Mouse (Mus musculus) midbrain, embryonic 10.5 days (tissue): Measurements from ENCODE around the gene Mtmr2. TPM values are rescaled to one million over a fixed set of nuclear protein-coding genes. Genes with fewer than 3 reads are reported as not detected.
A peak's percentile ranks its signal among the peaks of the same experiment; 100 is the strongest.
"Not testable (repeated sequence)": the region's sequence is repeated elsewhere in the genome, so short reads cannot be mapped to it uniquely, and the experiment has no call there.

ENCODE experiments used
- DNase-seq: peaks from one replicate; pipeline ENCODE4 v3.0.0-alpha.2; 2017; ENCODE audit warnings: low spot score
- H3K27ac ChIP-seq: fragments of 300-500 bp; sonication (generic); replicated peaks from 2 replicates; pipeline ENCODE4 v1.5.1; 2016; ENCODE audit warnings: mild to moderate bottlenecking
- H3K27me3 ChIP-seq: fragments of 300-500 bp; sonication (generic); 2 replicates; pipeline ENCODE4 v1.6.1; 2016; ENCODE audit warnings: low read depth, mild to moderate bottlenecking; ENCODE audit not compliant: poor library complexity, severe bottlenecking
- H3K36me3 ChIP-seq: fragments of 300-500 bp; sonication (generic); 2 replicates; pipeline ENCODE4 v1.6.1; 2016; ENCODE audit warnings: mild to moderate bottlenecking, moderate library complexity
- H3K4me1 ChIP-seq: fragments of 300-500 bp; sonication (generic); 2 replicates; pipeline ENCODE4 v1.6.1; 2016
- H3K4me3 ChIP-seq: fragments of 300-500 bp; sonication (generic); 2 replicates; pipeline ENCODE4 v1.5.1; 2016; ENCODE audit warnings: mild to moderate bottlenecking, moderate library complexity
- H3K9me3 ChIP-seq: fragments of 300-500 bp; sonication (generic); replicated peaks from 2 replicates; pipeline ENCODE4 v1.6.1; 2016; ENCODE audit warnings: mild to moderate bottlenecking
- WGBS: fragments of 180-500 bp; shearing (Covaris S2); methylation state at CpG from one replicate; pipeline ENCODE4 v1.1.7; 2016; 5-methylcytosine and 5-hydroxymethylcytosine counted together
- polyA plus RNA-seq: library from polyadenylated mRNA; unstranded; fragments of >200 nt; fragmentation: Nextera tagmentation; extraction: Ambion mirVana; gene quantifications from 2 replicates; pipeline ENCODE4 v1.2.1, GENCODE M21; 2016

Gene Mtmr2
- 76.8 and 78.1 TPM in 2 replicates for polyA plus RNA-seq

- Histone ChIP-seq H3K4me3 (peak within 1 kb of the TSS; percentile 98), H3K4me1 (peaks cover 19% of the 10 kb centered on the region), H3K9me3 (peaks cover 1% of the 10 kb centered on the region; the same call in 1 of the 2 replicates), H3K27ac (peak within 1 kb of the TSS; percentile 97), H3K36me3 (peaks cover 6% of the 10 kb centered on the region), H3K27me3 (no peaks in the 10 kb centered on the region)
- 58% methylated on average over 2 of the region's 2 CpGs for WGBS
- no peak for DNase-seq
Measured at GRCm38 (mm10) chr9:13748404-13748797, at the start of gene Mtmr2. Mtmr2 (plus strand) TSS chr9:13748410.

GRCm38 (mm10) chr9:13699061-13699780 lies 49.0 kb upstream of the Mtmr2 start:
- 22% methylated on average over 14 of the region's 14 CpGs for WGBS
- DNase-seq = peak; percentile 54
- H3K27ac ChIP-seq = peak overlapping the region; percentile 86

GRCm38 (mm10) chr9:13699781-13700116 lies 48.5 kb upstream of the Mtmr2 start:
- no peak overlapping the region for H3K4me3 ChIP-seq
- DNase-seq = no peak
- peaks cover 16% of the 10 kb centered on the region for H3K36me3 ChIP-seq
- WGBS = 50% methylated on average over 5 of the region's 5 CpGs
- H3K9me3 ChIP-seq = no peaks in the 10 kb centered on the region
- H3K4me1 ChIP-seq = peaks cover 34% of the 10 kb centered on the region
- H3K27ac ChIP-seq = peak overlapping the region; percentile 86
- H3K27me3 ChIP-seq = no peaks in the 10 kb centered on the region

More at GRCm38 (mm10) chr9:13699061-13699780, 49.0 kb upstream of the Mtmr2 start:
- Histone ChIP-seq H3K27me3 (no peaks in the 10 kb centered on the region), H3K4me3 (peak overlapping the region; percentile 19; the same call in 1 of the 2 replicates), H3K36me3 (peaks cover 15% of the 10 kb centered on the region), H3K4me1 (peaks cover 34% of the 10 kb centered on the region), H3K9me3 (no peaks in the 10 kb centered on the region)

- H3K27me3 ChIP-seq = no peaks in the 10 kb centered on the region
- H3K27ac ChIP-seq = no peak overlapping the region
- WGBS = 95% methylated on average over 12 of the region's 12 CpGs
- peaks cover 33% of the 10 kb centered on the region for H3K4me1 ChIP-seq
- no peaks in the 10 kb centered on the region for H3K9me3 ChIP-seq
- peaks cover 28% of the 10 kb centered on the region for H3K36me3 ChIP-seq
- DNase-seq = no peak
- H3K4me3 ChIP-seq = no peak overlapping the region
Measured at GRCm38 (mm10) chr9:13701773-13702172, 46.4 kb upstream of the Mtmr2 start.

- Histone ChIP-seq H3K9me3 (no peaks in the 10 kb centered on the region), H3K36me3 (peaks cover 28% of the 10 kb centered on the region), H3K4me3 (no peak overlapping the region), H3K27ac (no peak overlapping the region), H3K4me1 (peaks cover 20% of the 10 kb centered on the region), H3K27me3 (no peaks in the 10 kb centered on the region)
- no peak for DNase-seq
- WGBS = 90% methylated on average over 2 of the region's 2 CpGs
Measured at GRCm38 (mm10) chr9:13703100-13703499, 45.1 kb upstream of the Mtmr2 start.

- 82% methylated on average over 4 of the region's 4 CpGs for WGBS
- H3K27ac ChIP-seq = no peak overlapping the region
- no peak for DNase-seq
- peaks cover 28% of the 10 kb centered on the region for H3K36me3 ChIP-seq
- peaks cover 2% of the 10 kb centered on the region for H3K4me1 ChIP-seq
- H3K4me3 ChIP-seq = no peak overlapping the region
- no peaks in the 10 kb centered on the region for H3K9me3 ChIP-seq
- H3K27me3 ChIP-seq = no peaks in the 10 kb centered on the region
Measured at GRCm38 (mm10) chr9:13704917-13705316, 43.3 kb upstream of the Mtmr2 start.

- H3K4me3 ChIP-seq = no peak overlapping the region
- no peak overlapping the region for H3K27ac ChIP-seq
- 51% methylated on average over 3 of the region's 3 CpGs for WGBS
- H3K9me3 ChIP-seq = no peaks in the 10 kb centered on the region
- no peak for DNase-seq
- H3K36me3 ChIP-seq = peaks cover 28% of the 10 kb centered on the region
- H3K4me1 ChIP-seq = no peaks in the 10 kb centered on the region
- H3K27me3 ChIP-seq = no peaks in the 10 kb centered on the region
Measured at GRCm38 (mm10) chr9:13707066-13707555, 41.1 kb upstream of the Mtmr2 start.

GRCm38 (mm10) chr9:13709436-13709835 lies 38.8 kb upstream of the Mtmr2 start:
- no peak for DNase-seq
- no peaks in the 10 kb centered on the region for H3K4me1 ChIP-seq
- H3K27ac ChIP-seq = no peak overlapping the region
- no peaks in the 10 kb centered on the region for H3K27me3 ChIP-seq
- no peak overlapping the region for H3K4me3 ChIP-seq
- H3K36me3 ChIP-seq = peaks cover 13% of the 10 kb centered on the region
- WGBS = 88% methylated on average over 5 of the region's 5 CpGs
- H3K9me3 ChIP-seq = no peaks in the 10 kb centered on the region

GRCm38 (mm10) chr9:13715891-13716290 lies 32.3 kb upstream of the Mtmr2 start:
- not testable (repeated sequence) for H3K9me3 ChIP-seq, H3K27me3 ChIP-seq, H3K4me3 ChIP-seq, H3K27ac ChIP-seq, H3K36me3 ChIP-seq, H3K4me1 ChIP-seq, DNase-seq
- 83% methylated on average over 2 of the region's 2 CpGs for WGBS

GRCm38 (mm10) chr9:13716316-13717099 lies 31.7 kb upstream of the Mtmr2 start:
- H3K27me3 ChIP-seq = no peaks in the 10 kb centered on the region
- H3K4me1 ChIP-seq = no peaks in the 10 kb centered on the region
- 26% methylated on average over 8 of the region's 8 CpGs for WGBS
- H3K36me3 ChIP-seq = no peaks in the 10 kb centered on the region
- no peak overlapping the region for H3K27ac ChIP-seq
- H3K4me3 ChIP-seq = no peak overlapping the region
- 0 out of 2 replicates have a peak, but pooled peaks cover 6% of the 10 kb centered on the region for H3K9me3 ChIP-seq
- DNase-seq = peak; percentile 76

- WGBS = 2% methylated on average over 60 of the region's 60 CpGs
- Histone ChIP-seq H3K4me1 (peaks cover 19% of the 10 kb centered on the region), H3K4me3 (peak overlapping the region; percentile 98), H3K27me3 (no peaks in the 10 kb centered on the region), H3K27ac (peak overlapping the region; percentile 97), H3K9me3 (peaks cover 8% of the 10 kb centered on the region; the same call in 1 of the 2 replicates), H3K36me3 (peaks cover 13% of the 10 kb centered on the region)
- peak; percentile 94 for DNase-seq
Measured at GRCm38 (mm10) chr9:13748798-13749674, 826 bp downstream of the Mtmr2 start.

- WGBS = 8% methylated on average over 7 of the region's 7 CpGs
Measured at GRCm38 (mm10) chr9:13749675-13749998, 1.4 kb downstream of the Mtmr2 start.

More at GRCm38 (mm10) chr9:13749675-13749998, 1.4 kb downstream of the Mtmr2 start:
- H3K4me3 ChIP-seq = peak overlapping the region; percentile 98
- H3K27ac ChIP-seq = peak overlapping the region; percentile 97
- H3K36me3 ChIP-seq = peaks cover 13% of the 10 kb centered on the region
- peaks cover 19% of the 10 kb centered on the region for H3K4me1 ChIP-seq
- H3K9me3 ChIP-seq = peaks cover 8% of the 10 kb centered on the region; the same call in 1 of the 2 replicates
- H3K27me3 ChIP-seq = no peaks in the 10 kb centered on the region
- DNase-seq = no peak
